In genomic region chr15:12415536-12416200, GRCm38 (mm10) we compare ENCODE assay signal across 24 mouse cellular contexts.
DNase-seq lines count a peak whose midpoint lies in the region; ATAC-seq lines count a peak whose summit lies in the region.
"Had no signal": no experiment of that assay in that cellular context is flagged by ENCODE, and none has a peak within 500 bp of the region (broad histone marks: within the 10 kb centered on the region; RNA-seq: fewer than 3 reads in every experiment).

No protein-coding gene starts in this region.

- H3K9me3 ChIP-seq in heart, embryonic 16.5 days (replicated peaks; ENCODE audit: control insufficient read depth, low read length), result no peaks in the 10 kb centered on the region
- H3K9me3 ChIP-seq in heart, embryonic 10.5 days, result no peaks in the 10 kb centered on the region
- H3K9me3 ChIP-seq: forebrain, embryonic 10.5 days; G1E; hindbrain, embryonic 12.5 days; kidney, embryonic 15.5 days; limb, embryonic 12.5 days; liver, embryonic 13.5 days; midbrain, embryonic 15.5 days; neural tube, embryonic 15.5 days had no signal

- no peak overlapping the region for H3K4me2 ChIP-seq in heart, embryonic 16.5 days (ENCODE audit: low read depth, low read length)
- H3K4me2 ChIP-seq: hindbrain, embryonic 12.5 days; kidney, embryonic 15.5 days; limb, embryonic 12.5 days; liver, embryonic 13.5 days; lung, embryonic 14.5 days; midbrain, embryonic 15.5 days; neural tube, embryonic 15.5 days had no signal

- peak overlapping the region; percentile 66 for H3K27ac ChIP-seq in heart, embryonic 16.5 days (ENCODE audit: low read length)
- H3K27ac ChIP-seq in heart, embryonic 10.5 days, result no peak overlapping the region
- H3K27ac ChIP-seq: forebrain, embryonic 10.5 days; hindbrain, embryonic 12.5 days; kidney, embryonic 15.5 days; limb, embryonic 12.5 days; liver, embryonic 13.5 days; midbrain, embryonic 15.5 days; neural tube, embryonic 15.5 days had no signal

- H3K36me3 ChIP-seq in heart, embryonic 16.5 days (ENCODE audit: control insufficient read depth, insufficient read depth), result 0 out of 2 replicates have a peak, but pooled peaks cover 2% of the 10 kb centered on the region
- H3K36me3 ChIP-seq in heart, embryonic 10.5 days, result no peaks in the 10 kb centered on the region
- H3K36me3 ChIP-seq: forebrain, embryonic 10.5 days; G1E; hindbrain, embryonic 12.5 days; kidney, embryonic 15.5 days; liver, embryonic 13.5 days; midbrain, embryonic 15.5 days; neural tube, embryonic 15.5 days had no signal

- WGBS in heart, embryonic 16.5 days, result 62% methylated on average over 16 of the region's 16 CpGs
- 81% methylated on average over 16 of the region's 16 CpGs for WGBS in heart, embryonic 10.5 days

- peaks cover 5% of the 10 kb centered on the region for H3K4me1 ChIP-seq in heart, embryonic 16.5 days (ENCODE audit: control insufficient read depth, insufficient read depth, low read length)
- no peaks in the 10 kb centered on the region; the same call in 1 of the 2 replicates for H3K4me1 ChIP-seq in heart, embryonic 10.5 days
- H3K4me1 ChIP-seq: forebrain, embryonic 10.5 days; hindbrain, embryonic 12.5 days; limb, embryonic 12.5 days; liver, embryonic 13.5 days; midbrain, embryonic 15.5 days; neural tube, embryonic 15.5 days had no signal

- peak; percentile 37; the same call in 1 of the 2 replicates for ATAC-seq in heart, embryonic 16.5 days (replicated peaks; ENCODE audit: extremely low read depth, insufficient read depth, low FRiP score)
- ATAC-seq: activated CD4-positive, CD25-positive, alpha-beta regulatory T cell, adult 4 months; midbrain, embryonic 15.5 days had no signal

- no peak overlapping the region for H3K4me3 ChIP-seq in heart, embryonic 16.5 days (ENCODE audit: low read length)
- H3K4me3 ChIP-seq in heart, embryonic 10.5 days, result no peak overlapping the region
- H3K4me3 ChIP-seq: forebrain, embryonic 10.5 days; hindbrain, embryonic 12.5 days; kidney, embryonic 15.5 days; limb, embryonic 12.5 days; liver, embryonic 13.5 days; midbrain, embryonic 15.5 days; myocyte; neural tube, embryonic 15.5 days had no signal

- intact Hi-C loops in heart, postnatal 14 days (cut with DNase I), result no loop called here
- intact Hi-C loops in gastrocnemius, postnatal 14 days (cut with DNase I; ENCODE audit: low total_unique reads), result no loop called here

- DNase-seq in frontal cortex, postnatal 36 days (ENCODE audit: low spot score in 2 of 2), result peak; percentile 29 to 30
- no peak for DNase-seq in frontal cortex, postnatal 10 days (ENCODE audit: low spot score in 2 of 2)
- DNase-seq in heart, embryonic 10.5 days (ENCODE audit: low spot score), result no peak
- peak; percentile 61 for DNase-seq in brain, adult 2 months (ENCODE audit: low read depth, low spot score)
- peak; percentile 28 to 33 for DNase-seq in heart, postnatal 14 days
- no peak for DNase-seq in yolk sac, embryonic 10.5 days (ENCODE audit: low spot score)
- DNase-seq in gastrocnemius, postnatal 14 days, result no peak
- DNase-seq: adrenal gland, postnatal 10 days; cerebellum, adult 11 months; cerebellum, postnatal 10 days; liver, embryonic 13.5 days; lung, embryonic 14.5 days; lung, postnatal 36 days; thymus, postnatal 36 days had no signal

- H3K9ac ChIP-seq in heart, embryonic 16.5 days (ENCODE audit: low read length), result no peak overlapping the region
- H3K9ac ChIP-seq: hindbrain, embryonic 12.5 days; kidney, embryonic 15.5 days; limb, embryonic 12.5 days; liver, embryonic 13.5 days; lung, embryonic 14.5 days; midbrain, embryonic 15.5 days; neural tube, embryonic 15.5 days had no signal

- H3K27me3 ChIP-seq in heart, embryonic 16.5 days (ENCODE audit: control insufficient read depth, insufficient read depth, low read length), result no peaks in the 10 kb centered on the region
- no peaks in the 10 kb centered on the region for H3K27me3 ChIP-seq in heart, embryonic 10.5 days (ENCODE audit: insufficient read depth, poor library complexity, severe bottlenecking)
- H3K27me3 ChIP-seq: hindbrain, embryonic 12.5 days; kidney, embryonic 15.5 days; limb, embryonic 12.5 days; liver, embryonic 13.5 days; midbrain, embryonic 15.5 days; neural tube, embryonic 15.5 days had no signal

Comparison
In these comparisons a context has a peak if more than half of its experiments do, and no peak if none do; other contexts are left out.
1. DNase-seq: peak in frontal cortex, postnatal 36 days (2 of 2), brain, adult 2 months (single experiment) and heart, postnatal 14 days (2 of 2); none in frontal cortex, postnatal 10 days (0 of 2), heart, embryonic 10.5 days (single experiment), yolk sac, embryonic 10.5 days (single experiment) and gastrocnemius, postnatal 14 days (single experiment).